Mouse (Mus musculus) spleen, postnatal 0 days (tissue): ENCODE data around the gene Ubqln2. TPM values are rescaled to one million over a fixed set of nuclear protein-coding genes. Genes with fewer than 3 reads are reported as not detected.

Experiments used
- polyA plus RNA-seq: library from polyadenylated mRNA; unstranded; fragments of >200 nt; fragmentation: Nextera tagmentation; extraction: Ambion mirVana; gene quantifications from 2 replicates; pipeline ENCODE4 v1.2.1, GENCODE M21; 2015

The Ubqln2 gene
- 5.0 and 5.5 TPM in 2 replicates for polyA plus RNA-seq

DNA sequence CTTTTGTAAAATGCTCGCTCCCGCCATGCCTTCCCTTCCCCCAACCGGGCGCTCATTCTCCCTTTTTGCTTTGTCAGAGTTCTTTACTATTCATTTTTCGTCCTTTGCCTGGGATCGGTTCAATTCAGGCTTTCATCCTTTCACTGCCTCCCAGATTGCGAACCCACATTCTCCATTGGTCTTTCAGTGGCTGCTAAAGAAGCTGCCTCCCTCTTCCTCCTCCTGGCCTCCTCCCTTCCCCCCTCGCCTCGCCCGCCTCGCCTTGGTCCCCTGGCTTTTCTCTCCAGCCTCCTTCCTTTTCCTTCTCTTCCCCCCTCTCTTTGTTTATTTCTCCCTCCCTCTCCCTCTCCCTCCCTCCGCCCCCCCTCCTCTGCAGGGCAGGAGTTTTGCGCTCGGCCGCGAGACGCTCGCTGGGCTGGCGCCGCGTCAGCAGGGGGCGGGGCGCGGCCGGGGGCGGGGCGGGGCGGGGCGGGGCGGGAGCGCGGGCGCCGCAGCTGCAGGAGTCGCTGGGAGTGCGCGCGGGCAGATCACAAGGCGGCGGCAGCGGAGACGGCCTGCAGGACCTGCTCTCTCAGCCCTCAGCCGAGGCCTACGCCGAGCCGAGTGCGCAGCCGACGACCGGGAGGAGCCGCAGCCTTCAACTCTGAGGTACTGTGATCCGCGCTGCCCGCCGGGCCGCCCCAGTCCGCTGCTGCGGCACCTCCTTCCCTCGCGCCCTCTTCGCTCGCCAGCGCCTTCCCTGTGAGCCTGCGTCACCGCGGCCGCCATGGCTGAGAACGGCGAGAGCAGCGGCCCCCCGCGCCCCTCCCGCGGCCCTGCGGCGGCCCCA is at the start of gene Ubqln2:
Ubqln2 (plus strand) TSS at position 540 of the 829 bp plus-strand sequence.

Other genes starting within 250 kb of the Ubqln2 start
- gene Cypt3, start 60.4 kb downstream of the Ubqln2 start, polyA plus RNA-seq, result not detected in 2 replicates
- 2.7 and 4.2 TPM in 2 replicates for gene Kctd12b, start 198.2 kb downstream of the Ubqln2 start, polyA plus RNA-seq
- gene Nbdy, start 225.4 kb downstream of the Ubqln2 start, polyA plus RNA-seq, result 43.4 and 53.6 TPM in 2 replicates